Mouse (Mus musculus) spleen, adult 2 months (tissue): Measurements from ENCODE around the gene Nme9.

Source experiments
- CTCF ChIP-seq: fragments of 200-500 bp; IDR thresholded peaks from 2 replicates; pipeline ENCODE4 v1.5.1; 2011; ENCODE audit warnings: mild to moderate bottlenecking, inconsistent platforms; ENCODE audit not compliant: insufficient read depth, insufficient read length, insufficient replicate concordance; ENCODE audit errors: extremely low read depth
- POLR2A ChIP-seq: fragments of 200-500 bp; IDR thresholded peaks from 2 replicates; pipeline ENCODE4 v1.6.1; 2011; ENCODE audit warnings: low read depth, low read length, inconsistent platforms

DNA sequence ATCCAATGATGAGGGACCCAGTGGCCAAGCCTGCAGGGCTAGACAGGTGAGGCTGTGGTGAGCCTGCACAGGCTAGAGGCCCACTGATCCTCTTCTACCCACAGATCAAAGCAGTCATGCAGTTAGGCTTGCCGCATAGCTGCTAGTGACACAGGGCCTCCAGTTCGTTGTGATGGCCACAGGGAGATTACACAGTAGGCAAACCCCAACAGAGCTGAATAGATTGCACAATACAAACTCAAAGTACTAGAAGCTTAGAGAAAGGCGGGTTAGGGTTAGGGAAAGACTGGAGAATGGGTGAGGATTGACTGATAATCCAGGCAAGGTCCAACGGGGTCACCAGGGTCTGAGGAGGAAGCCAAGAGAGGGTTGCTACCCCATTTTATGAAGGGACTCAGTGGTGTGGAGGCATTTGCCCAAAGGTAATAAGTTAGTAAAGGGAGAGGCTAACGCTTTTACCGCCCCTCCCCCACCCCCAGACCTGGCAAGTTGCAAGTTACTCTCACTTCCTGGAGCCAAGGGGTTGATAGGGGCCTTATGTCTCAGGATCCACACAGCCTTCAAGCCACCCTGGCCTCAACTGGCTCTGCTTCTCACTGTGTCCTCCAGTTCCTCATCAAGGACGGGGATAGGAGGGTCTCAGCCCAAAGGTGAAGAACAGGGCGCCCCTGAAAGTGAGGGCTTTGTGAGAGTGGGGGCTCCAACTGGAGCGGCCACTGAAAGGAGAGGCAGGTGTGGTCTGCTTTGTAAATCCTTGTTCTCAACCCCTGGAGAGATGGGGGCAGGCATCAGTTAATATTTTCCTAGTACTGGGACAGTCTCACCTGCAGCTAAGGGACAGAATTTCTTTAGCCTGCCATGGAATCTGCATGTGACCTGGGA, 27.3 kb upstream of the Nme9 start:
- no peak for TF ChIP-seq CTCF
- TF ChIP-seq POLR2A: no peak
